Mouse (Mus musculus): ENCODE measurements around the gene Plekha1. TPM values are rescaled to one million over a fixed set of nuclear protein-coding genes. Genes with fewer than 3 reads are reported as not detected.

Gene Plekha1
- total RNA-seq, 2 experiments from 2014 or later, result 23.8 to 29.4 TPM

DNA sequence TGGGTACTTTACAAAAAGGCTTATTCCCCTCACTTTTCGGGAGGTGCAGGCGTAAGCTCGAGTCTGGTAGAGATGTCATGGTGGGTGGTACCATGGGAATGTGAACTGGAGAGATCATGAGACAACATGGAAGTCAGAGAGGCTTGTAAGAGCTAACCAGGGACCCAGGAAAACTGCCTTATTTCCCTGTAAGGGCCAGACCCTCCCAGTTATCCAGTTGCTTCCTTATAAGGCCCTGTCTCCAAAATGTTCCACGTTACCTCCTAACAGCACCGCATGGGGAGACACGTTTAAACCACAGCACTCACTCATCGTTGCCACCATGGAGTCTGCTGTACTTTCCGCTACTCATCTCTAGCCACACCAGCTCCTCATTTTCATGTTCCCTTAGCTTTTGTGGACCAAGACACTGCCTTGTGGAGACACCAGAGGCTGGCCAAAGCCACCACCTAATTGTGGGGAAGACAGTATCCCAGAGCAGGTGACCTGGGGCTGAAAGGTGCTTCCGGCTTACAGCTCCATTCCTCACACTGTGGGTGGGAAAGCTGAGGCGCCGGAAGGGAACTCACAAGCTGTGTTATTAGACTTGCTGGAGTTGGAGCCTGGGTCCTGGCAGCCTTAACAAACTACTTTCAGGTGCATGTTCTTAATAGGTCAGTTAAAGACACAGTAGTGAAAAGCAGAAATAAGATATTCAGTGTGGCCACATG, 79.4 kb downstream of the Plekha1 start:
- no peak for DNase-seq
- intact Hi-C loops (cut with DNase I; ENCODE audit: low total_unique reads), result no loop called here

DNA sequence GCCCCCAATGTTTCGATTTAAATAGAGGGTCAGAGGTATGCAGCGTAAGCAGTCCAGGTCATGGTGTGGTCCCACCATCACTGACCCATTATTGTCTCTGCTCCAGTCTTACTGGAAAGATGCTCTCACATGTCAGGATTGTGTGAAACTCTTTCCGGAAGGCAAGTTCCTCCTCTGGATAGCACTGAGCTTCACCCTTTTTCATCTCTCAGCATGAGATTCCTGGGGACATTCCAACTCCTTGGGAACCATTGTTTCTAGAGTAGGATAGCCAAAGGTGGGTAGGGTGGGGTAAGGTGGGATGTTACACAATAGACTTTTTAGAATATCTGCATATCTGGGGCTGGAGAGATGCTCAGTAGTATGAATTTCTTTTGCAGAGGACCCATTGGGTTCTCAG, 80.2 kb downstream of the Plekha1 start:
- DNase-seq, result no peak
- intact Hi-C loops (cut with DNase I; ENCODE audit: low total_unique reads), result no loop called here

DNA sequence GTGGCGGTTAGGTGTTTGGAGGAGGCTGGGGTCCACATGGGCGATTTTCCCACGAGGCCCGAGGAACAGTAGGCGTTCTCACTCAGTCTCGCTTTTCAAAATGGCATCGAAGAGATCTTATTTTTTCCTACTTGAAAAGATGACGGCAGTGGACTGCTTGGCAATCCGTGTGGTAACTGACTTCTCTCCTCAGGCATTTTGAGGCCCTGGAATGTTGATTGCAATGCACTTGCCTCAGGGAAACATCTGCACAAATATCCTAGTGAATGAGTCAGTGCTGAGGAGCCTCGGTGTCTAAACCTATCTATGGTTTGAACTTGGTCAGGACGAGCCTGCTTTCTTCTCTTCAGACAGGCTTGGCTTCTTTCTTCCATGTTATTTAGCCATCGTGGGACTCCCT, 80.7 kb downstream of the Plekha1 start:
- intact Hi-C loops (cut with DNase I; ENCODE audit: low total_unique reads), result no loop called here
- DNase-seq, result no peak

DNA sequence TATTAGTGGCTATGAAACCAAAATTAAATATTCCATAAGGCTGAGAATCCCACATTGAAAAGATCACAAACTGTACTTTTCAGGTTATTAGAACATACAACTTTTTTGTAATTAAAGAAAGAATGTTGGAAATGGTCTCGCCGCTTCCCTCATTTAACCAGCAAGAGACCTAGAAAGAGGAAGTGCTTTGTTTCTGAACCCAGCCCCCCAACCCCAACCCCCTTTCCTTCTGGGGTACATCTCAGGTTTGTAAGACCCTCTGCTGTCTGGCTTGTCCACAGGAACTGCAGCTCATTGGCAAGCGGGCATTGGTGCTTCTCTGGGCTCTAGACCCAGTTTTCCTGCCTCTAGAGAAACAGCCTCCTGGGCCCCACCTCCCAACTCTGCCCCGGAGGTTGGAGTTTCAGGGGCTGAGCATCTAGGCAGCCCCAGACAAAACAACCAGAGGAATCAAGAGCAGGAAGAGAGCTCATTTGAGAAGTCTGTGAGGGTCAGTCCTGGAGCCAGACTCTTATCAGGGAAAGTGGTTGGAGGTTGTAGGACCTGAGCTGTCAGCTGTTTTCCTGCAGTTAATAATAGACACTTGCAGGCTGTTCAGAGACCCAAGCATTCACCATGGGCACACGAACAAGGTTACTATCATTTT, 83.1 kb downstream of the Plekha1 start:
- DNase-seq, result no peak
- intact Hi-C loops (cut with DNase I; ENCODE audit: low total_unique reads), result no loop called here

DNA sequence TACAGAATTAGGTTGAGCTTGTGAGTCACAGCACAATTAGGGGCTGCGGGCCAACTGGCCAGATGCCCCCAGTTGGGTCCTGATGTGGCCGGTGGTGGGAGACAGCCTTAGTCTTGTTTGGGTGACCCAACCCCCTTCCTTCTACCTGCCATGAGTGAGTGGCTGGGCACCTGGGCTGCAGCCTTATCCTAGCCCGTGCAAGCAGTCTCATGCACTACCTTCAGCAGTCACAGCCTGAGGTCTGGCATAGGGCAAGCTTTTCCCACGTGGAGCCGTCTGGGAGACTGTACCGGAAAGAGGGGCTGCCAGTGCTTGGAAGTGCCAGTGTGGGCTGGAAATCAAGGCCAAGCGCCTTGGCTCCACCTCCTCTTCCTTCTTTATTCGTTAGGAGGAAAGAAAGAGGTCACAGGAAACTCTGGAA, 83.8 kb downstream of the Plekha1 start:
- DNase-seq, result peak; percentile 59
- intact Hi-C loops (cut with DNase I; ENCODE audit: low total_unique reads), result no loop called here

DNA sequence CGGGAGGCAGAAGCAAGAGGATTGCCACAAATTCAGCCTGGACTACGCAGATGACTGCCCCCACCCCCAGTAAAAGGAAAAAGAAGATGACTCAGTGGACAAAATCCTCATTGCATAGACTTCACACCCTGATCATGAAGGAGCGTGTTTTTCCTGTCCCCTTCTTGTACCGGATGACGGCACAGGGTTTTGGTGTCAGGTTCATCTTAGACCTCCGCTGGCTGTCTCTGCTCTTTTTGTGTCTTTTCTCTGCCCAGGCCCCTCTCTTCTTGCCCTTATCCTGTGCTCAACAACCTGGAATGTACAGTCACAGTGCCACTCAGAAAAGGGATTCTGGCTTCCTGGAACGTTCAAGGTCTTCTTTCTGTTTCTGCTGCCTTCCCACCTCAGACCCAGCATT, 84.9 kb downstream of the Plekha1 start:
- intact Hi-C loops (cut with DNase I; ENCODE audit: low total_unique reads), result no loop called here

DNA sequence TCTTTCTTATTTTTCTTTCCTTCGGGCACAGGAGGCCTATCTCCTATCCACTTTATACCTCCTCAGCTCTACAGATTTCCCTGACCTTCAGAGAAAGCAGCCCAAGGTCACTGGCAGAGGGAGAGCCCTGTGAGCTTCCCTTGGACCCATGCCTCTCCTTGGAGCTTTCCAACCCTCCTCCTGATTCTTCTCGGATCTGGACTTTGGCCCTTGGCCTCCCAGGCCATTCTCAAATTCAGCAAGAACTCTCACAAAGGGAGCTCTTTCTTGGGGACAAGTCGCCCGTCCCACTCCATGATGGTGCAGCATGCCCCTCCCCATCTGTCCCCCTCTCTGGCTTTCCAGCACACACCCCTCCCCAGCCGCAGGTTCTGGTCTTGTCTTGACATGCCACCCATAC, 85.4 kb downstream of the Plekha1 start:
- intact Hi-C loops (cut with DNase I; ENCODE audit: low total_unique reads), result no loop called here
- DNase-seq, result no peak

More for the DNA sequence above, 84.9 kb downstream of the Plekha1 start:
- DNase-seq, result no peak

DNA sequence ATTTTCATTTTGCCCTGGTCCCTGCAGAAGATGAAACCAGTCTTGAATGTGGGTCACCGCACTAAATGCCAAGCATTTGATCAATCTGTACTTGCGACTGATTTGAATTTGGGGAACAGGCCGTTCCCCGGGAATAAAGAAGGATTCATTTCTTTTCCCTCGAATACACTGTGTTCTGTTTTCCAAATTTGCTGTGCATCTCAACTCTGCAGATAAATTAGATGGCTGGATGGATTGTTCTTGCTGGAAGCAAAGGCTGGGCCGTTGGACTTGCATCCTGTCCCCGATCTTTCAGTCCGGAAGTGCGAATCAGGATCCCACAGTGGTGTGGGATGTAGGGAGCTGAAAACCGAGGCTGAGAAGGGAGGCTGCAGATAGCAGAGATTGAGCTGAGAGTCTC, 87.8 kb downstream of the Plekha1 start:
- DNase-seq, result no peak
- intact Hi-C loops (cut with DNase I; ENCODE audit: low total_unique reads), result no loop called here

DNA sequence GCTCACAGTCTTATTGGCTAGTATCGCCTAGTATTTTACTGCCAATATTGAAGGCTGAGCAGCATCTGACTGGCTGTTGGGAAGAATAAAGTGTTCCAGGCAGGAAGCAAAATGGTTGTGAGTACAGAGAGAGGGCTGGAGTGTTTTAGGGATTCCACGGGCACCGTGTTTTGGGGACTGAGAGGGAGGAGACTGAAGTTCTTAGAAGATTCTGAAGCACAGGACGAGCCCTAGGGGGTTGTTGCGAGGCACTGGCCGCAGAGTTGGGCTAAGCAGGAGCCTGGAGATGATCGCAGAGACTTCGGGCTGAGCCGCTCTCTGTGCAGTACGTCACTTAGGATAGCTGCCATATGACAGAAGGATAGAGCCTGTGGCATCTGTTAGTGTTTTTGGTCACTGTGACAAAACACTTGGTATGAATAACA, 88.6 kb downstream of the Plekha1 start:
- intact Hi-C loops (cut with DNase I; ENCODE audit: low total_unique reads), result no loop called here
- no peak for DNase-seq

DNA sequence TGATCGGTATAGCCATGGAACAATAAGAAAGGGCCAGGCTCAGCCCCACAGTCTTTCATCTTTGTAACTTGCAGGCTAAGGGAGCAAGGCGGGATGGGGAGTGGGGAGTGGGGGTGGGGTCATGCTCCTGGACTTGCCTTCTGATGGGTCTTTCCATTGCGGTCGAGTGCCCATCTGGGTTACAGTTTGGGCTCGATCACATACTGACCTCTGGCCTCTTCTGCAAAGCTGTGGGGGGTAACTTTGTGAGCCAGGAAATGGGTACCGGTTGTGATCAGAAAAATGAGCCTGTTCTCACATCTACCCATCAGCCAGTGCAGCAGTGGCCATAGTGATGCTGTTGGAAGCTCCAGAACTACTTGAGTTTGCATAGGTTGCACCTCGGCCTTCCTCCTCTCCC, 93.0 kb downstream of the Plekha1 start:
- no peak for DNase-seq
- intact Hi-C loops (cut with DNase I; ENCODE audit: low total_unique reads), result no loop called here

DNA sequence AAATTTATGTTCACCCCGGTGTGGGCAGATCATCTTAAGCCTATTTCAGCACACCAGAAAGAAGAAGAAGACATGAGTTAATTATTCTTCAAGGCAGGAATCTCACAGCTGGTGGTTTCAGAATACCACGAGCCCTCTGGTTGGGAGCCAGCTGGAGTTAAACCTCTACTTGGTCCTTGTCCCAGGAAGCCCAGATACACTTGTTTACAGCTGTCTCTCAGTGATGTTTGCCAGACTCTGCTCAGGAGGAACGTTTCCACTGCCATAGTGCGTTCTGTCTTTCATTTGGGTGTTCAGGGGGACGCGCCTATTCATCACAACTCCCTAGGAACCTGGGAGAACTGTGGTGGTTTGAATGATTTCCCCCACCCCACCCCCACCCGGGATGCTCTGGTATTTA, 94.3 kb downstream of the Plekha1 start:
- peak; percentile 89 for DNase-seq
- intact Hi-C loops (cut with DNase I; ENCODE audit: low total_unique reads), result no loop called here

DNA sequence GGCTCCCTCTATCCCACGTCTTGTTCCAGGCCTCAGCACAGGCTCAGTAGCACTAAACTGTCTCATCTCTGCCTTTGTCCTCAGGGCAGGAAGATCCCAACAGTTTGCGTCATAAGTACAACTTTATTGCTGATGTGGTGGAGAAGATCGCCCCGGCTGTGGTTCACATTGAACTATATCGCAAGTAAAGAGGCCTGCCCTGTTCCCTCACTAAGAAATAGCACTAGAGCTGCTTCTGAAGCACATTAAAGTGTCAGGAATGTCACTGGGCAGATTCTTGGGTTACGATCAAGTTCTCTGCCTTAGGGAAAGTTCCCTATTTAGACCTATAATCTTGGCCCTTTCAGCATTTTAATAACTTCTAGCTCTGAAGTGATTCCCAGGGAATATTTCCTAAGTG, 95.9 kb downstream of the Plekha1 start:
- intact Hi-C loops (cut with DNase I; ENCODE audit: low total_unique reads), result no loop called here

More for the DNA sequence above, 95.9 kb downstream of the Plekha1 start:
- DNase-seq, result no peak

Small RNA genes lying within 50 kb of the gene (microRNA-seq; reads per million reads assigned to microRNA genes)
- 0.96 to 2.0 reads per million in 2 experiments for gene Mir7061

Other genes with a start within 250 kb of the Plekha1 start
- under 1 TPM in 1 of 2 experiments, not detected in 1; 0.14 TPM for gene Btbd16, start 91.7 kb upstream of the Plekha1 start, total RNA-seq (2021)
- gene Htra1, start 70.4 kb downstream of the Plekha1 start, total RNA-seq (2021), result 10 to 100 TPM; 65.3 to 77.2 TPM
- gene Dmbt1, start 166.3 kb downstream of the Plekha1 start, total RNA-seq (2021), result not detected